In the genomic region with DNA sequence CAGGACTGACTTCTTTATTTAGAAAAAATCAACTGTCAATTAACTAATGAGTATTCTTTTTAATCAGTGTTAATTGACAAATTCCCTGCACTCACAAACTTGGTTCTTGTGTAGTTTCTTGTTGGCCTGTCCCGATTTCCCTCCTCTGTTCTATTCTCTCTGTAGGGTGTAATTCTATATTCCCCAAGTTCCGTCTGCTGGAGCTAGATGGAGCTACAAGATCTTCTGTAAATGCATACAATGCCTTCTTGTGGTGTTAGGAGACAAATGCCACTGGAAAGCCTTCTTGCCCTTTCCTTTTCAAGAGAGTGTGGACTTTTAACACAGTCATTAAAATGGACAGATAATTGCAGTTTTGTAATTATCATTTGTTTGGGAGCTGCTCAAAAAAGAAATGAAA, we compare ENCODE assay signal across 8 mouse cellular contexts.
DNase-seq lines count a peak whose midpoint lies in the region; ATAC-seq and TF ChIP-seq lines count a peak whose summit lies in the region.

No protein-coding gene starts in this region.

- H3K4me1 ChIP-seq in hindbrain, embryonic 14.5 days (replicated peaks; ENCODE audit: control insufficient read depth, insufficient read depth, low read length): 0 out of 2 replicates have a peak, but pooled peaks cover 9% of the 10 kb centered on the region
- H3K4me1 ChIP-seq in hindbrain, embryonic 12.5 days: peaks cover 10% of the 10 kb centered on the region
- H3K4me1 ChIP-seq in embryonic facial prominence, embryonic 15.5 days: peaks cover 7% of the 10 kb centered on the region; the same call in 1 of the 2 replicates
- H3K4me1 ChIP-seq in stomach, postnatal 0 days (replicated peaks; ENCODE audit: control insufficient read depth, insufficient read depth): no peaks in the 10 kb centered on the region
- H3K4me1 ChIP-seq in forebrain, embryonic 10.5 days: peaks cover 25% of the 10 kb centered on the region

- DNase-seq in hindbrain, embryonic 14.5 days (ENCODE audit: low spot score): peak; percentile 72
- DNase-seq in right cerebral cortex, adult 18-20 months: peak; percentile 19
- no peak for DNase-seq in right cerebral cortex, postnatal 14 days
- no peak for DNase-seq in stomach, postnatal 0 days (ENCODE audit: low spot score)
- no peak for DNase-seq in forebrain, embryonic 10.5 days (ENCODE audit: extremely low spot score, low spot score)
- no peak for DNase-seq in spleen, postnatal 36 days (ENCODE audit: low spot score in 2 of 2)

- TF ChIP-seq EP300 in stomach, postnatal 0 days (optimal IDR thresholded peaks at IDR 0.05): no peak

- no peaks in the 10 kb centered on the region for H3K27me3 ChIP-seq in hindbrain, embryonic 14.5 days (ENCODE audit: control insufficient read depth, insufficient read depth, low read length)
- H3K27me3 ChIP-seq in hindbrain, embryonic 12.5 days: no peaks in the 10 kb centered on the region
- H3K27me3 ChIP-seq in embryonic facial prominence, embryonic 15.5 days: no peaks in the 10 kb centered on the region
- H3K27me3 ChIP-seq in stomach, postnatal 0 days (ENCODE audit: control insufficient read depth, insufficient read depth, low read length): no peaks in the 10 kb centered on the region
- H3K27me3 ChIP-seq in forebrain, embryonic 10.5 days (ENCODE audit: poor library complexity, severe bottlenecking): peaks cover 5% of the 10 kb centered on the region; the same call in 1 of the 2 replicates

- H3K9me3 ChIP-seq in hindbrain, embryonic 14.5 days (ENCODE audit: control insufficient read depth, low read length): no peaks in the 10 kb centered on the region
- no peaks in the 10 kb centered on the region for H3K9me3 ChIP-seq in hindbrain, embryonic 12.5 days (replicated peaks)
- no peaks in the 10 kb centered on the region for H3K9me3 ChIP-seq in embryonic facial prominence, embryonic 15.5 days (replicated peaks)
- H3K9me3 ChIP-seq in stomach, postnatal 0 days (ENCODE audit: control insufficient read depth, low read length): no peaks in the 10 kb centered on the region
- H3K9me3 ChIP-seq in forebrain, embryonic 10.5 days: no peaks in the 10 kb centered on the region

- H3K36me3 ChIP-seq in hindbrain, embryonic 14.5 days (replicated peaks; ENCODE audit: control insufficient read depth, insufficient read depth): no peaks in the 10 kb centered on the region
- H3K36me3 ChIP-seq in hindbrain, embryonic 12.5 days: no peaks in the 10 kb centered on the region
- H3K36me3 ChIP-seq in embryonic facial prominence, embryonic 15.5 days: no peaks in the 10 kb centered on the region
- no peaks in the 10 kb centered on the region for H3K36me3 ChIP-seq in stomach, postnatal 0 days (ENCODE audit: control insufficient read depth, insufficient read depth, low read length)
- H3K36me3 ChIP-seq in forebrain, embryonic 10.5 days (replicated peaks): no peaks in the 10 kb centered on the region

- no peak overlapping the region for H3K27ac ChIP-seq in hindbrain, embryonic 14.5 days
- no peak overlapping the region for H3K27ac ChIP-seq in hindbrain, embryonic 12.5 days
- no peak overlapping the region for H3K27ac ChIP-seq in embryonic facial prominence, embryonic 15.5 days (replicated peaks)
- no peak overlapping the region for H3K27ac ChIP-seq in stomach, postnatal 0 days (replicated peaks)
- H3K27ac ChIP-seq in forebrain, embryonic 10.5 days: no peak overlapping the region

- ATAC-seq in hindbrain, embryonic 14.5 days (ENCODE audit: low FRiP score): no peak
- ATAC-seq in hindbrain, embryonic 12.5 days (ENCODE audit: low FRiP score): no peak
- 0 out of 2 replicates have a peak, but pooled peaks have one; percentile 24 for ATAC-seq in embryonic facial prominence, embryonic 15.5 days (ENCODE audit: insufficient number of reproducible peaks, low FRiP score, low TSS enrichment, low read depth)
- no peak for ATAC-seq in stomach, postnatal 0 days (ENCODE audit: low FRiP score, low TSS enrichment)

- no peak overlapping the region for H3K9ac ChIP-seq in hindbrain, embryonic 14.5 days
- no peak overlapping the region for H3K9ac ChIP-seq in hindbrain, embryonic 12.5 days
- H3K9ac ChIP-seq in embryonic facial prominence, embryonic 15.5 days: no peak overlapping the region
- no peak overlapping the region for H3K9ac ChIP-seq in stomach, postnatal 0 days (ENCODE audit: low read length)

- no peak overlapping the region for H3K4me2 ChIP-seq in hindbrain, embryonic 14.5 days (replicated peaks)
- H3K4me2 ChIP-seq in hindbrain, embryonic 12.5 days (replicated peaks): no peak overlapping the region
- no peak overlapping the region for H3K4me2 ChIP-seq in embryonic facial prominence, embryonic 15.5 days (replicated peaks)
- H3K4me2 ChIP-seq in stomach, postnatal 0 days (replicated peaks; ENCODE audit: low read depth): no peak overlapping the region

- WGBS in hindbrain, embryonic 14.5 days: 15% methylated on average over 2 of the region's 2 CpGs
- 20% methylated on average over 2 of the region's 2 CpGs for WGBS in hindbrain, embryonic 12.5 days
- WGBS in embryonic facial prominence, embryonic 15.5 days: 6% methylated on average over 2 of the region's 2 CpGs
- 30% methylated on average over 2 of the region's 2 CpGs for WGBS in stomach, postnatal 0 days
- 20% methylated on average over 2 of the region's 2 CpGs for WGBS in forebrain, embryonic 10.5 days

- no peak overlapping the region for H3K4me3 ChIP-seq in hindbrain, embryonic 14.5 days (replicated peaks; ENCODE audit: low read length)
- H3K4me3 ChIP-seq in hindbrain, embryonic 12.5 days: no peak overlapping the region
- H3K4me3 ChIP-seq in embryonic facial prominence, embryonic 15.5 days (replicated peaks): no peak overlapping the region
- no peak overlapping the region for H3K4me3 ChIP-seq in stomach, postnatal 0 days (ENCODE audit: low read depth, low read length)
- no peak overlapping the region for H3K4me3 ChIP-seq in forebrain, embryonic 10.5 days

- peak; percentile 89 for TF ChIP-seq CTCF in stomach, postnatal 0 days (IDR thresholded peaks at IDR 0.05; ENCODE audit: low read depth)

Comparison
In these comparisons a context has a peak if more than half of its experiments do, and no peak if none do; other contexts are left out.
1. DNase-seq: peak in hindbrain, embryonic 14.5 days (single experiment) and right cerebral cortex, adult 18-20 months (single experiment); none in right cerebral cortex, postnatal 14 days (single experiment), stomach, postnatal 0 days (single experiment), forebrain, embryonic 10.5 days (single experiment) and spleen, postnatal 36 days (0 of 2).